Mouse (Mus musculus): ENCODE results near the gene Eif4h. TPM values are rescaled to one million over a fixed set of nuclear protein-coding genes. Genes with fewer than 3 reads are reported as not detected.

Eif4h gene
- polyA plus RNA-seq, 1 experiment = 293 TPM

- H3ac ChIP-seq (ENCODE audit: control insufficient read depth, insufficient read length) = no peak overlapping the region
These were observed 41.6 kb downstream of the Eif4h start for GRCm38 (mm10) chr5:134597711-134598110.

GRCm38 (mm10) chr5:134593093-134593492 lies 46.2 kb downstream of the Eif4h start:
- Histone ChIP-seq H3K4me3 (no peak overlapping the region), H3K27me3 (ENCODE audit: control insufficient read depth, insufficient read depth, insufficient read length) (no peaks in the 10 kb centered on the region), H3K79me2 (ENCODE audit: control insufficient read depth, insufficient read depth) (no peaks in the 10 kb centered on the region), H3K36me3 (ENCODE audit: control insufficient read depth, insufficient read depth) (peaks cover 7% of the 10 kb centered on the region), H3K4me2 (ENCODE audit: low read depth) (no peak overlapping the region), H3ac (ENCODE audit: control insufficient read depth, insufficient read length) (no peak overlapping the region)
- TF ChIP-seq REST (IDR thresholded peaks at IDR 0.05; ENCODE audit: insufficient read depth, insufficient read length) (no peak), E2F4 (IDR thresholded peaks at IDR 0.05; ENCODE audit: insufficient read depth) (no peak), POLR2AphosphoS2 (IDR thresholded peaks at IDR 0.05; ENCODE audit: insufficient read length, low read depth) (no peak), MYOD1 (IDR thresholded peaks at IDR 0.05; ENCODE audit: control insufficient read depth in 1 of 3, insufficient read length in 2 of 3, low read depth in 2 of 3) (no peak), USF1 (IDR thresholded peaks at IDR 0.05; ENCODE audit: low read depth) (no peak), MAX (IDR thresholded peaks at IDR 0.05; ENCODE audit: low read depth) (no peak), POLR2A (IDR thresholded peaks at IDR 0.05; ENCODE audit: insufficient read length, low read depth) (no peak), MYOG (IDR thresholded peaks at IDR 0.05; ENCODE audit: control insufficient read depth in 1 of 3, insufficient read depth in 1 of 3, insufficient read length in 2 of 3, low read depth in 2 of 3) (no peak), TCF12 (IDR thresholded peaks at IDR 0.05; ENCODE audit: insufficient read depth, poor library complexity, severe bottlenecking) (no peak), SRF (IDR thresholded peaks at IDR 0.05; ENCODE audit: control insufficient read depth, insufficient read length, low read depth) (no peak)

More at GRCm38 (mm10) chr5:134597711-134598110, 41.6 kb downstream of the Eif4h start:
- Histone ChIP-seq H3K36me3 (ENCODE audit: control insufficient read depth, insufficient read depth) (peaks cover 3% of the 10 kb centered on the region), H3K79me2 (ENCODE audit: control insufficient read depth, insufficient read depth) (no peaks in the 10 kb centered on the region), H3K4me2 (ENCODE audit: low read depth) (no peak overlapping the region), H3K27me3 (ENCODE audit: control insufficient read depth, insufficient read depth, insufficient read length) (no peaks in the 10 kb centered on the region), H3K4me3 (no peak overlapping the region)
- TF ChIP-seq CEBPB (IDR thresholded peaks at IDR 0.05; ENCODE audit: insufficient read depth, poor library complexity, severe bottlenecking) = no peak
- no peak for TF ChIP-seq MYOD1 (IDR thresholded peaks at IDR 0.05; ENCODE audit: control insufficient read depth in 1 of 3, insufficient read length in 2 of 3, low read depth in 2 of 3)
- no peak for TF ChIP-seq MAX (IDR thresholded peaks at IDR 0.05; ENCODE audit: low read depth)
- no peak for TF ChIP-seq SRF (IDR thresholded peaks at IDR 0.05; ENCODE audit: control insufficient read depth, insufficient read length, low read depth)
- no peak for TF ChIP-seq MYOG (IDR thresholded peaks at IDR 0.05; ENCODE audit: control insufficient read depth in 1 of 3, insufficient read depth in 1 of 3, insufficient read length in 2 of 3, low read depth in 2 of 3)
- TF ChIP-seq TCF3 (IDR thresholded peaks at IDR 0.05; ENCODE audit: insufficient read length, low read depth) = no peak
- TF ChIP-seq E2F4 (IDR thresholded peaks at IDR 0.05; ENCODE audit: insufficient read depth) = no peak
- no peak for TF ChIP-seq POLR2AphosphoS2 (IDR thresholded peaks at IDR 0.05; ENCODE audit: insufficient read length, low read depth)
- no peak for TF ChIP-seq POLR2A (IDR thresholded peaks at IDR 0.05; ENCODE audit: insufficient read length, low read depth)
- no peak for TF ChIP-seq TCF12 (IDR thresholded peaks at IDR 0.05; ENCODE audit: insufficient read depth, poor library complexity, severe bottlenecking)
- TF ChIP-seq USF1 (IDR thresholded peaks at IDR 0.05; ENCODE audit: low read depth) = no peak
- no peak for TF ChIP-seq REST (IDR thresholded peaks at IDR 0.05; ENCODE audit: insufficient read depth, insufficient read length)

GRCm38 (mm10) chr5:134592026-134592581 lies 47.2 kb downstream of the Eif4h start:
- Histone ChIP-seq H3K4me3 (no peak overlapping the region), H3K79me2 (ENCODE audit: control insufficient read depth, insufficient read depth) (no peaks in the 10 kb centered on the region), H3K27me3 (ENCODE audit: control insufficient read depth, insufficient read depth, insufficient read length) (no peaks in the 10 kb centered on the region), H3ac (ENCODE audit: control insufficient read depth, insufficient read length) (no peak overlapping the region), H3K36me3 (ENCODE audit: control insufficient read depth, insufficient read depth) (peaks cover 7% of the 10 kb centered on the region), H3K4me2 (ENCODE audit: low read depth) (no peak overlapping the region)
- TF ChIP-seq REST (IDR thresholded peaks at IDR 0.05; ENCODE audit: insufficient read depth, insufficient read length) = no peak
- no peak for TF ChIP-seq MYOG (IDR thresholded peaks at IDR 0.05; ENCODE audit: control insufficient read depth in 1 of 3, insufficient read depth in 1 of 3, insufficient read length in 2 of 3, low read depth in 2 of 3)
- TF ChIP-seq USF1 (IDR thresholded peaks at IDR 0.05; ENCODE audit: low read depth) = no peak
- TF ChIP-seq CEBPB (IDR thresholded peaks at IDR 0.05; ENCODE audit: insufficient read depth, poor library complexity, severe bottlenecking) = no peak
- no peak for TF ChIP-seq POLR2AphosphoS2 (IDR thresholded peaks at IDR 0.05; ENCODE audit: insufficient read length, low read depth)
- no peak for TF ChIP-seq SRF (IDR thresholded peaks at IDR 0.05; ENCODE audit: control insufficient read depth, insufficient read length, low read depth)

- H3K79me2 ChIP-seq (ENCODE audit: control insufficient read depth, insufficient read depth) = no peaks in the 10 kb centered on the region
- no peak for TF ChIP-seq MYOG (IDR thresholded peaks at IDR 0.05; ENCODE audit: control insufficient read depth in 1 of 3, insufficient read depth in 1 of 3, insufficient read length in 2 of 3, low read depth in 2 of 3)
- no peak for TF ChIP-seq TCF3 (IDR thresholded peaks at IDR 0.05; ENCODE audit: insufficient read length, low read depth)
- TF ChIP-seq POLR2A (IDR thresholded peaks at IDR 0.05; ENCODE audit: insufficient read length, low read depth) = no peak
- no peak for TF ChIP-seq CEBPB (IDR thresholded peaks at IDR 0.05; ENCODE audit: insufficient read depth, poor library complexity, severe bottlenecking)
- no peak for TF ChIP-seq REST (IDR thresholded peaks at IDR 0.05; ENCODE audit: insufficient read depth, insufficient read length)
- no peak for TF ChIP-seq SRF (IDR thresholded peaks at IDR 0.05; ENCODE audit: control insufficient read depth, insufficient read length, low read depth)
- no peak for TF ChIP-seq MYOD1 (IDR thresholded peaks at IDR 0.05; ENCODE audit: control insufficient read depth in 1 of 3, insufficient read length in 2 of 3, low read depth in 2 of 3)
- TF ChIP-seq TCF12 (IDR thresholded peaks at IDR 0.05; ENCODE audit: insufficient read depth, poor library complexity, severe bottlenecking) = no peak
- no peak for TF ChIP-seq MAX (IDR thresholded peaks at IDR 0.05; ENCODE audit: low read depth)
- TF ChIP-seq E2F4 (IDR thresholded peaks at IDR 0.05; ENCODE audit: insufficient read depth) = no peak
- H3K4me2 ChIP-seq (ENCODE audit: low read depth) = no peak overlapping the region
- no peaks in the 10 kb centered on the region for H3K27me3 ChIP-seq (ENCODE audit: control insufficient read depth, insufficient read depth, insufficient read length)
- no peak overlapping the region for H3ac ChIP-seq (ENCODE audit: control insufficient read depth, insufficient read length)
- H3K4me3 ChIP-seq = no peak overlapping the region
- peaks cover 4% of the 10 kb centered on the region for H3K36me3 ChIP-seq (ENCODE audit: control insufficient read depth, insufficient read depth)
These were observed 49.4 kb downstream of the Eif4h start for GRCm38 (mm10) chr5:134589900-134590299.
